Mouse (Mus musculus) spleen, embryonic (tissue): ENCODE data around the gene Plcxd1.
"Not testable (repeated sequence)": the region's sequence is repeated elsewhere in the genome, so short reads cannot be mapped to it uniquely, and the experiment has no call there.

Source experiments
- CTCF ChIA-PET: fragments of 350-600 bp; sonication (Branson Sonifier 250); formaldehyde crosslinking; loops from one replicate; lab custom pipeline; 2022; lab: Charles Lee

The Plcxd1 gene

DNA sequence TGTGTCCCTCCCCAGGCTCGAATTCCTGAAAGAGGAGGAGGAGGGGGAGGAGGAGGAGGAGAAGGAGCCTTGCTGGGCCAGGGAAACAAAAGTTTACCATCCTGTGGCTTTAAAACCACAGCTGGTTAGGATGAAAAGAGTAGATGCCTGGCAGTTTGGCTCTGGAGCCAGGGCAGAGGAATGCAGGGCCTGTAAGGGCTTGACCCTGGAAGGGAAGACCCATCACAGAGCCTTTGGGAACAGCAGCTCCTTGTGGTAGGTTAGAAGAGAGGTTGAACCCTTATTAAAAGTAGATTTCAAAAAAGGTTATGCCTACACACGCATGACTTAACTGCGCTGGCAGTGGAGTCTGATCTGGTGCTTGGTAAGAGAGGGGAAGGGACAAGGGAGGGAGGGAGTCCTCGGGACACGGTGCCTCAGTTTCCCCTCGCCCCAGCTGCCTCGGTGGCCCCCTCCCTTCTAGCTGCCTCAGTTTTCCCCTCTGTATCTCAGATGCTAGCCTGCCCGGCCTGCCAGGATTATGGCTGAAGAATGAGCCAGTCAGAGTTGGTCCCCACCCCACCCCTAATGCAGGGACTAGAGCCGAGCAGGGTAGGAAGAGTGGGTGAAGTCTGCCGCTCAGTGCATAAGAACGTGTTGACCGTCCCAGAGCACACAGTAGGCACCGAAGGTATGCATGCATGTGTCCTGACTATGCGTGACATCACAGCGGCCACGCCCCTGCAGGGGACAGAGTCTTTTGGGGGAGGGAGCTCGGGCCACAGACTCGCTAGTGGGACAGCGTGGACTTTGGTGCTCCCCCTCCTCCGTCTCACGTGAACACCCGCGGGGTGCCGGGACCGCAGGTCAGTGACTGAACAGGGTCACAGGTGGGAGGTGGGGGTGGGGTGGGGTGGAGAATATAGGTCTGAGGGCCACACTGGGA, at the start of gene Plcxd1:
Gene Plcxd1 (plus strand): TSS at position 314 of the 925 bp plus-strand sequence.
- CTCF ChIA-PET: interaction anchor here (0.6 kb wide), 1 partner anchor 393 kb away, joined by 6 read pairs; no protein-coding TSS in a partner anchor

DNA sequence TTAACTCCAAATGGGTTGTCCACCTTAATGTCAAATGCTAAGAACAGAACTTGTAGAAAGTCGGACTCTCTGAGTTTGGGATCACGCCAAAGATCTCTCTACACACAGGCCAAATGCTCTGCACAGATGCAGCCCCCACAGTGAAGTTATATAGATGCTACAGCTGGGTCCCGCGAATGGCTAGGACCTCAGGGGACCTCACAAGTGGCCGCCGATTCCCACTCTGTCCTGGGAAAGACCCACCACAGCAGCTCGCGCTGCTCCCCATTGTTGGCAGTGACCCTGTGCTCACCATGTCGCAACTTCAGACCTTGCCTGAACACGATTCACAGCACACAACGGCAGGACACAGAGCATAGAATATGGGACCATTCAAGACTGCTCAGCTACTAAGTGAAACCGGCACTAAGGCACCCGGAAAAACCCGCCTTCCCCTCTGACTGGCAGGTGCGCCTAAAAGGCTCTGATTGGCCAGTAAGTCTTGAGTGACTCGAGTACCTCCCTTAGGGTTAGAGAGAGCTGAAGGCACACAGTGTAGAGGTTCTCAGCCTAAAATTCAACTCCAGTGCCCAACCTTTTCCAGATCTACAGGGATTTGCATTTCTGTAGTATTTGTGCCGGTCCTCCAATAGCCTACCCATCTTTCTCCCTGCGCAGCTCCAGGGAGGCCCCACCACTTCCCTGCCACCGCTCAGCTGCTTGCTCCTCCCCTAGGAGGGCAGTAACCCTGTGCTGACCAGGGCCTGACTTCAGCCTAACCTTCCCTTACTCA, 41.9 kb upstream of the Plcxd1 start:
- CTCF ChIA-PET: interaction anchor here (0.6 to 0.9 kb wide), 2 partner anchors 50 to 498 kb away, joined by 3 read pairs; no protein-coding TSS in a partner anchor

DNA sequence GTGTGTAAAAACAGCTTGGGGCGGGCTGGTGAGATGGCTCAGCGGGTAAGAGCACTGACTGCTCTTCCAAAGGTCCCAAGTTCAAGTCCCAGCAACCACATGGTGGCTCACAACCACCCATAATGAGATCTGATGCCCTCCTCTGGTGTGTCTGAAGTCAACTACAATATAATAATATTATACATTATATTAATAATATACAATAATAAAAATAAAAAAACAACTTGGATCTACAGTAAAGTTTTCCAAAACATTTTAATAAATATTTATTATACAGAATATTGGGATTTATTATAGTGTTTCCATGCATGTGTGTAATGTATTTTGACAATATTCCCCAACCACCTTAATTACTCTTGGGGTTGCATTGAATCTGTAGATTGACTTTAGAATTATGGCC, 27.4 kb upstream of the Plcxd1 start, which contains the start of gene Gm17655:
Gene Gm17655 (minus strand): TSS at position 101 of the 400 bp plus-strand sequence.
- CTCF ChIA-PET: not testable (repeated sequence)

DNA sequence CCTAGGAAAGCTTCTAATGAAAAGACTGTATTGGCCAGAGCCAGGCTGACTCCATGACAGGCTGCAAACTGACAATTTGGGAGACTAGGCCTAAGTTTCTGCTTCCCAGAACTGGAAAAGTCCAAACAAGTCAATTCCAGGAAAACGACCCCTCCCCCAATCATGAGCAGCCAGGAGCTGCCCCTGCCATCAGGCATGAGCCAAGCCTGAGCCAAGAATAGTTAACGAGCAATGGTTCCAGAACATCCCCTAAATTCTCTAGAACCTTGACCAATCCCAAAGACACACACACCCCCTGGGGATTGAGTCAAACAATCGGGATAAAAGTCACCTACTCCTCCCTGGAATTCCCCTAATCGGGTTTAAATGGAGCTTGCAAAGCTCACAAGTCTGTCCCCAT, 16.8 kb upstream of the Plcxd1 start:
- CTCF ChIA-PET: interaction anchor here (0.6 kb wide), 1 partner anchor 1848 kb away, joined by 3 read pairs; no protein-coding TSS in a partner anchor

DNA sequence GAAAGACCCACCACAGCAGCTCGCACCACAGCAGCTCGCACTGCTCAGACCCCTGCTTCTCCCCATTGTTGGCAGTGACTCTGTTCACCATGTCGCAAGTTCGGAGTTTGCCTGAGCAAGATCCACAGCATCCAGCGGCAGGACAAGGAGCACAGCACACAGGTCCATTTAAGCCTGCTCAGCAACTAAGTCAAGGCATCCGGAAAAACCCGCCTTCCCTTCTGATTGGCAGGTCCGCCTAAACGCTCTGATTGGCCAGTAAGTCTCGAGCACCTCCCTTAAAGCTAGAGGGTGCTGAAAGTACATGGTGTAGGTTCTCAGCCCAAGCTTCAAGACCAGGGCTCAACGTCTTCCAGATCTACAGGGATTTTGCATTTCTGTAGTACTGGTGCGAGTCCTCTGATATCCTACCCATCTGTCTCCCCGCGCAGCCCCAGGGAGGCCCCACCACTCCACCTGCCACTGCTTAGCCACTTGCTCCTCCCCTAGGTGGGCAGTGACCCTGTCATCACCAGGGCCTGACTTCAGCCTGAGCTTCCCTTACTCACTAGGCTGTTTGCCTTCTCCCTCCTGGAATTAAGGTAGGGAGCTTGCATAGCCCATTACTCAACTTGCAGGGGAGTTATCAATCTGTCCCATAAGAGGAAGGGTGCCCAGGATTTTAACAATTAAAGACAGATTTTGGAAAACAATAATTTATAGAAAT, 13.5 kb upstream of the Plcxd1 start:
- CTCF ChIA-PET: no interaction called here

DNA sequence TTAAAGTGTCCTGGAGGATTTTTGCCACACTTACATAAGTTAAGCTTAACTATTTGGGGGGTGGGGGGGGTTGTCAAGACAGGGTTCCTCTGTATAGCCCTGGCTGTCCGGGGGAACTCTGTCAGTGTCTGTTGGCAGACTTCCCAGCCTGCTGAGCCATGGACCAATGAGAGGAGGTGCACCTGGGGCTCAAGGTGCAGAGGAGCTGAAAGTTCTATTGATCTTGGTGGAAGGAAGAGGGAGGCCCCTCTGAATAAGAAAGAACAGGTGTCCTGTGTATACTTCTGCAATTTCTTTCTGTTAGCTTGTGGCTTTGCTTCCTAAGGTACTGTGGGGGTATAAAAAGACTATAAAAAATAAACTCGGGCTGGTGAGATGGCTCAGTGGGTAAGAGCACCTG, 8.2 kb upstream of the Plcxd1 start:
- CTCF ChIA-PET: no interaction called here

DNA sequence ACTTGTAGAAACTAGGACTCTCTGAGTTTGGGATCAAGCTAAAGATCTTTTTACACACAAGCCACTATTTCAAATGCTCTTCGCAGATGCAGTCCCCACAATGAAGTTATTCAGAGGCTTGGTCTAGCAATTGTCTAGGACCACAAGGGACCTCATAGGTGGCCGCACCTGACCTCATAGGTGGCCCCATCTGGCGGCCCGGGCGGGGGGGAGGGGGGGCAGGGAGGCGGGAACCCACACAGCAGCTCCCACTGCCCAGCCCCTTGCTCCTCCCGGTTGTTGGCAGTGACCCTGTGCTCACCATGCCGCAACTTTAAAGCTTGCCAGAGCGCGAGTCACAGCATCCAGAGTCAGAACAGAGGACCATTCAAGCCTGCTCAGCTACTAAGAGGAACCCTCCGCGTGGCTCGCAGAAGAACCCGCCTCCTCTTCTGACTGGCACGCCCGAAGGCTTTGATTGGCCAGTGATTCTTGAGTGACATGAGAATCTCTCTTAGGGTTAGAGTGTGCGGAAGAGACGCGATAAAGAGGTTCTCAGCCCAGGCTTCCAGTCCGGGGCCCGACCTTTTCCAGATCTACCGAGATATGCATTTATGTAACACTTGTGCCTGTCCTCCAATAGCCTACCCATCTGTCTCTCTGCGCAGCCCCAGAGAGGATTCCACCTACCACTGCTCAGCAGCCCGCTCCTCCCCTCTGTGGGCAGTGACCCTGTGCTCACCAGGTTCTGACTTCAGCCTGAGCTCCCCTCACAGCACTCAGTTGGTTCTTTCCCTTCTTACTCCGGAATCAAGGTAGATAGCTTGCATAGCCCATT, 5.5 kb upstream of the Plcxd1 start, which contains the start of gene Gm35315:
Gene Gm35315 (minus strand): TSS at position 391 of the 817 bp plus-strand sequence.
- CTCF ChIA-PET: no interaction called here

DNA sequence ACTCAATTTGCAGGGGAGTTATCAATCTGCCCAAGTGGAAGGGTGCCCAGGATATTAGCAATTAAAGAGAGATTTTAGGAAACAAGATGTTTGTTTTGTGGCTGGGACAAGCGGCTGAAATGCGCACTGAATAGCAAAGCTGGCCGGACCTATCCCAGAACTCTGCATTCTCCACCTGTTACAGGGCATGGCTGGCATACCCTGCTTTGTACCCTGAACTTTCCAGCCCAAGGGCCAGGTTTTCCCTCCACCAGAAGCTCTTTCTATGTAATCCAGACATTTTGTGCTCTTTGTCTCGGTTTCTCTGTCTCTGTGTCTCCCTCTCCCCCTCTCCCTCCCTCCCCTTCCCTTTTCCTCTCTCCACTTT, 4.9 kb upstream of the Plcxd1 start:
- CTCF ChIA-PET: no interaction called here

DNA sequence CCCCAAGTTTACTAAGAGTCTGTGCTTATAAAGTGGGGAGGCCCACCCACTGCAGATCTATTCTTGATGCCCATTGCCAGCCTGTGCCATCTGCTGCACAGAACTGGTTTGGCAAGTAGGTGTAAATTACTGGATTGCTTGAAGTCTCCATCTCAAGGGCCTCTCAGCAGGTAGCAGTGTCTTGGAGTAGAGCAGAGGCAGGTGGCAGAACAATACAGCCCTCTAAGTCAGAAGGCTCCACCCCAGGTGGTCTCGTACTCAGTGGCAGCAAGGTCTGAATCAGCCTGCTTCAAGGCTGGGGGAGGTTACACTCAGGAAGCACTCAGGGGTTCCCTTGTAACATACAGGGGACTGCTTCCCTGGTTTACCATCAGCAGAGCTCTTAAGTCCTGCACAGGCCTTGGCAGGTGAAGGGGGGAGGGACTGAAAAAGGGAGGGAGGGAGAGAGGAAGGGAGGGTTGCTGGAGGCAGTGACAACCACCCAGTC, 735 bp upstream of the Plcxd1 start:
- CTCF ChIA-PET: interaction anchor here (0.6 kb wide), 1 partner anchor 394 kb away, joined by 6 read pairs; no protein-coding TSS in a partner anchor

DNA sequence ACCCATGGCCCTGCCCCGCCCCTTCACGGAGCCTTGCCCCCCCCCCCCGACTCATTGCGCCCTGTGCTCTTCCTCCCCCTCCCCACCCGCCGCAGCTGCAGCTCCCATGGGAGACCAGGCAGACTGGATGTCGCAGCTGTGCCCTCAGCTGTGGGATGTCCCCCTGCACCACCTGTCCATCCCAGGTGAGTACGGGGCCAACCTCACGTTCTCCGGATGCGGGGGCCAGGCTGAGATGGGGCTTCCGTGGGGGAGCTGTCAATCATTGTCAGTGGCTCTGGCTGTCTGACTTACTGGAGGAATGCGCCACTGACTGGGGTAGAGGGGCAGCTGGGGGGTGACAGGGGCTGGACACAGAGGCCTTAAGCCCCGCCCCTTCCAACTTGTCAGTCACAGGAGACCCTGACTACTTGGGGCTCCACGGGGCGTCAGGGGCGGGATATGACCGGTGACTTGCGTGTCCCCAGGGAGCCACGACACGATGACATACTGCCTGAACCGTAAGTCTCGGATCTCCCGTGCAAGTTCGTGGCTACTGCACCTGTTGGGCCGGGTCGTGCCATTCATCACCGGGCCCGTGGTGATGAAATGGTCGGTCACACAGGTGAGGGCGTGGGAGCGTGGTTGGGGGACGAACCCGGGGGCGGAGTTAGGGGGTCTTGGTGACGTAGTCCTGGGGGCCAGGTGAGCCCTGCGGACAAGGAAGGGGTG, 1.3 kb downstream of the Plcxd1 start:
- CTCF ChIA-PET: no interaction called here

DNA sequence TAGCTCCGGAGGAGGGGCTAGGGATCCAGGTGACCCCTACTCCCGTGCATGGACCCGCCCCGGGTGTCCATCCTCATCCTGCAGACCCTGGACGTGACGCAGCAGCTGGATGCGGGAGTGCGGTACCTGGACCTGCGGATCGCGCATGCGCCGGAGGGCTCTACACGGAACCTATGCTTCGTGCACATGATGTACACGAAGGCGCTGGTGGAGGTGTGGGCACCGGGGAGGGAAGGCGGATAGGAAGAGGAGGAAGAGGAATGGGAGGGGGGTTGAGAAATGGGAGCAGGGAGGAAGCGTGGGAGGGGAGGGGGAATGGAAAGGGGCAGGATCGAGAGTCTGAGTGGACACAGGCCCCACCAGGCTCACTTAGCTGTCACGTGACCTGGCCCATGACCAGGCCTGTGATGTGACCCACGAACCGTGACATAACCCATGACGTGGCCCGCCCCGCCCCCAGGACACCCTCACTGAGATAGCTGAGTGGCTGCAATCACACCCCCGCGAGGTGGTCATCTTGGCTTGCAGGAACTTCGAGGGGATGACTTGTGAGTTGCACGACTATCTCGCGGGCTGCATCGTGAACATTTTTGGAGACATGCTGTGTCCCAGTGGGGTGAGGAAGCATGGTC, 2.1 kb downstream of the Plcxd1 start:
- CTCF ChIA-PET: no interaction called here

DNA sequence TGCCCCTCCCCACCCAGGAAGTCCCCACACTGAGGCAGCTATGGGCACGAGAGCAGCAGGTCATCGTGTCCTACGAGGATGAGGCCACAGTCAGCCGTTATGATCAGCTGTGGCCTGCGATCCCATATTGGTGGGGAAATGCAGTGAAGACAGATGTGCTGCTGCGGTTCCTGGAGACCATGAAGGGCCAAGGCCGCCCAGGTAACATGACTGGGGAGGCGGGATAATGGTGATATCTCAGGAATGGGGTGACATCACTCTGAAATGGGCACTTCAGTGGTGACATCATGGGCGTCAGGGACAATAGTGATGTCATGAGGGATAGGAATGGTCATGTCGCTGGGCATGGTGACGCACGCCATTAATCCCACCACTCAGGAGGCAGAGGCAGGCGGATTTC, 2.7 kb downstream of the Plcxd1 start:
- CTCF ChIA-PET: no interaction called here

DNA sequence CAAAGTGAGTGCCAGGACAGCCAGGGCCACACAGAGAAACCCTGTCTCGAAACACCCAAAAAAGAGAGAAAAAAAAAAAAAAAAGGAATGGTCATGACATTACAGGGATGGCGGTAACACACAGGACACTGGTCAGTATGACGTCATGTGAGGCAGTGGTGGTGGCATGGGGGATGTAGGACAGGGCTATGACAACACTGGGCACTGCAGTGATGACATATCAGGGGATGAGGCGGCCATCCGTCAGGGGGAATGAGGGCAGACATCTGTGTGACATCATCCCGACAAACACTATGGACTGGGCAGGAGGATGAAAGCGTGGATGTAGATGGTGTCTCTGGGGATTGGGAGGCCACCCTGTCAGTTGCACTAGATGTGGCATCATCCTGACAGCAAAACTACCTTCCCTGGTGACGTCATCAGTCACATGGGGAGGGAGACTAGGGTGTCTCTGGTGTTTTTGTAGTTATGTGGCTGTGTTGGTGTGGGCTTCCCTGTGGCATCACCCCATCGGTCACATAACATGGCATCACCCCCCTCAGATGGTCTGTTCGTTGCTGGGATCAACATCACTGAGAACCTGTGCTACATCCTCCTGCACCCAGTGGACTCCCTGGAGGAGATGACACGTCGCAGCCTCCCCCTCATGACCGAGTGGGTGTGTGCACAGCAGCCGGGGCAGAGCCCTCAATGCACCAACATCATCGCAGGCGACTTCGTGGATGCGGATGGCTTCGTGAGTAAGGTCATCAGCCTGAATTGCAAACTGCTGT, 3.3 kb downstream of the Plcxd1 start:
- CTCF ChIA-PET: no interaction called here

DNA sequence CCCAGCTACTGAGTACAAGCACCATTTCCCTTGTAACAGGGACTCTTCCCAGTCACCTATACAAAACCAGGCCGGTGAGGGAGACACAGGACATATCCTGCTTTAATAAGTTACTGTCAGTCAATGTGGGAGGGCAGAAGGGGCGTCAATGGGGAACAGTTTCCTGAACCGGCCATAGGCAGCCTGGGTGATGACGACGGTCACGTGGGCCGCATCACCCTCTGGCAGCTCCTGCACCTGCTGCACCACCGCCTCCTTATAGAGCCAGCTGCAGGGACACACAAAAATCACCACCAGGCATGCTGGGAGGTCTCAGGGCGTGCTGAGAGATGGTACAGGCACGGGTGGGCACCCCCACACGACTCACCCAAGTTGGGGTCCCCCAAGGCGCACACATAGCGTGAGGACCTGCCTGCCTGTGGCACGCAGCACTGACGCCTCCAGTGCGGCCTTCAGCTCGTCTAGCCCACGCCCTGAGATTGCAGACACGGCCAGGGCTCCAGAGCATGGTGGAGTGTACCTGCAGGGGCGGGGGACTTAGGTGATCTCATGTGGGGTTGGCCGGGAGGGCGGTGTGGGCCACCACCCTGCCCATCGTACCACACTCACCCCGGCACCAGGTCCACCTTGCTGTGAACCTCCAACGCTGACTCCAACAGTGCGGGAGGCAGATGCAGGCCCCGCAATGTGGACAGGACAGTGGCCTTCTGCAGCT, 4.3 kb downstream of the Plcxd1 start:
- CTCF ChIA-PET: interaction anchor here (0.5 kb wide), 1 partner anchor 8 kb away, joined by 3 read pairs; no protein-coding TSS in a partner anchor

DNA sequence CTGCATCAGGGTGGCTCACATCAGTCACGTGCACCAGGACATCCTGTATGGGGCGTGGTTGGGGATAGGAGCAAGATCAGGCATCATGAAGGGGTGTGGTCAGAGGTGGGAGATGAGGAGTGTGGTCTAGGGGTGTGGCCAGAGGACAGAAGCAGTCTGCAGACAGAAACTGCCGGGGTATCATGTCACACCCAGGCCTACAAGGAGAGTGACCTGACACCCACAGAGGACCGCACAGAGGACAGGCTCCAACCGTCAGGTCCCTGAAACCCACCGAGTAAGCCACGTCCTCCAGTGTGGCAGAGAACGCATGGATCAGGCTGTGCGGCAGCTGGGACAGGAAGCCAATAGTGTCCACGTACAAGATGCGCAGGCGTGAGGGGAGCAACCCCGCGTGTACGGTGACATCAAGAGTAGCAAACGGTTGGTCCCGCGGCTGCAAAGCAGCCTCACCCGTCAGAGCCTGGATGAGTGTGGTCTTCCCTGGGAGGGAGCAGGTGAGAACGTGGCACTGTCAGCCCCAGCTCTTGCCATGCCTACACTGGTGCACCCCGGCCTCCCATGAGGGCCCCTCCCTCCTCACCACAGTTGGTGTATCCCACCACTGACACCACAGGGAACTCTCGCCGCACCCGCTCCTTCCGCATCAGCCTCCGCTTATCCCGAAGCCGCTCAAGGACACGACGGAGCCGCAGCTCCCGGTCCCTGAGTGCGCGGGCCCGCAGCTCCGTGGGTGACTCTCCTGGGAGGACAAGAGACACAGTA, 5.0 kb downstream of the Plcxd1 start:
- CTCF ChIA-PET: interaction anchor here (0.5 kb wide), 1 partner anchor 8 kb away, joined by 3 read pairs; no protein-coding TSS in a partner anchor

DNA sequence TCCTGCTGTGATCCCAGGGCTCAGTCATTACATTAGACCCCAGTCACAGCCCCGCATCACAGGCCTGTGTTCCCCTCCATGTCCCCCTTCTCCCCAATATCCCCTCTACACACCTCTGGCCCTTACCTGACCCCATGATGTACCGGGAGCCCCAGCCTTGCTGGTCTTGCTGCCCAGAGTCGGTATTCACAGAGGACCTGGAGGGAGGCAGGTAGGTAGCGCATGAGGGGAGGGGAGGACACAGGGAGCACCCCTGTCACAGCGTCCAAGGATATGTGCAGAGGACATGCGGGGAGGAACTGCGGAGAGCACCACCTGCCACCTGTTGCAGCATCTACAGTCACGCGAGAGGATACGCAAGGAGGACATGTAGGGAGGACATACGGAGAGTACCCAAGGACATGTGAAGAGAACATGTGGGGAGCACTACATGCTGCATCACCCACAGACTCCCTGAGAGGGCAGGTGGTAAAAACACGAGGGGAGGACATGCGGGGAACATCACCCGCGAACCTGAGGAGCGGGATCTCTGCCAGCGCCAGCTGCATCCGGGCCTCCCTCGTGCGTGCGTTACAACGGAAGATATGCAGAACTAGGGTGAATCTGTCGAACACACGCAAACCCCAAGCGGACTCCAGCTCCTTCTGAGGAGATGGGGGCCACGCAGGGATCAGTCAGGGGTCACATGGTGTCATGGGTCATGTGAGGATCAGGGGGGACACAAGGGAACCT, 6.5 kb downstream of the Plcxd1 start:
- CTCF ChIA-PET: no interaction called here
